In the genomic region with DNA sequence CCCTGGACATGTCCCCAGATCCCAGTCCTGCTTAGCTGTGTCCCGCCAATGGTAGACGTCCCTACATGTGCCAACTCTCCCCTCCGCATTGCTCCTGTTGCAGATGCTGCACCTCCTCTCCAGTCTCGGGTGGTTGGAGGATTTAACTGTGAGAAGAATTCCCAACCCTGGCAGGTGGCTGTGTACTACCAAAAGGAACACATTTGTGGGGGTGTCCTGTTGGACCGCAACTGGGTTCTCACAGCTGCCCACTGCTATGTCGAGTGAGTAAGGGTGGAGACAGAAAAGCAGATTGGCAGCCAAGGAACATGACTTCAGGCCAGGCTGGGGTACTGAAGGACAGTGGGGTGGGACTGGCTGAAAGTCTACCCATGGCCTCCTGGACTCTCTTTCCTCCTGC, we compare ENCODE assay signal across 30 mouse cellular contexts. TPM values are rescaled to one million over a fixed set of nuclear protein-coding genes. Genes with fewer than 3 reads are reported as not detected.
A peak's percentile ranks its signal among the peaks of the same experiment; 100 is the strongest.
DNase-seq lines count a peak whose midpoint lies in the region.
"Not testable (repeated sequence)": the region's sequence is repeated elsewhere in the genome, so short reads cannot be mapped to it uniquely, and the experiment has no call there.
"Had no signal": no experiment of that assay in that cellular context is flagged by ENCODE, and none has a peak within 500 bp of the region (broad histone marks: within the 10 kb centered on the region; RNA-seq: fewer than 3 reads in every experiment).

No protein-coding gene starts in this region.

- intact Hi-C loops in left cerebral cortex, postnatal 25 days (cut with DNase I), result not testable (repeated sequence)

- DNase-seq in frontal cortex, adult 2 months (ENCODE audit: extremely low spot score in 1 of 2, low spot score in 1 of 2), result peak; percentile 4 to 34
- DNase-seq in heart, adult 18-20 months, result peak; percentile 10 to 25
- DNase-seq in left cerebral cortex, adult 11 months (ENCODE audit: low spot score), result peak; percentile 0
- peak; percentile 11 to 60 for DNase-seq in left cerebral cortex, postnatal 25 days (ENCODE audit: low spot score in 2 of 2)
- DNase-seq in right cerebral cortex, adult 2 months (ENCODE audit: low spot score in 2 of 2), result peak; percentile 10 to 25
- DNase-seq in telencephalon, adult 2 months (ENCODE audit: low read depth, low spot score), result peak; percentile 16

RNA-seq across cellular contexts. Expression of a gene that starts 2.7 kb away (rescaled TPM):
- not detected in 2 replicates for polyA plus RNA-seq in frontal cortex, adult 2 months (2012; rRNA removed)
- 1 to 10 TPM; 2.8 to 4.1 TPM for total RNA-seq in heart, adult 18-20 months (2021)
- total RNA-seq in left cerebral cortex, postnatal 25 days (2021), result not detected
- total RNA-seq: adrenal gland, adult 2 months; adrenal gland, postnatal 14 days; adrenal gland, postnatal 4 days; hematopoietic stem cell, adult 5-6 weeks; MEL had no signal
- polyA plus RNA-seq: adrenal gland, adult 2 months; brain, embryonic 14.5 days; C2C12; CD4-positive, CD25-positive, alpha-beta regulatory T cell, adult 4 months; cortical plate, adult 2 months; embryonic facial prominence, embryonic 10.5 days; embryonic facial prominence, embryonic 13.5 days; erythroblast, embryonic 14.5 days; forebrain, embryonic 12.5 days; forebrain, embryonic 15.5 days; heart, embryonic 11.5 days; heart, embryonic 14.5 days; heart, postnatal 0 days; hindbrain, embryonic 12.5 days; hindbrain, embryonic 15.5 days had no signal

RNA-seq across cellular contexts. Expression of a gene that starts 19.0 kb away (rescaled TPM):
- not detected in 2 replicates for polyA plus RNA-seq in frontal cortex, adult 2 months (2012; rRNA removed)
- not detected for total RNA-seq in heart, adult 18-20 months (2021)
- total RNA-seq in left cerebral cortex, postnatal 25 days (2021), result not detected
- total RNA-seq: adrenal gland, adult 2 months; adrenal gland, postnatal 14 days; gastrocnemius, adult 8-10 months; gastrocnemius, postnatal 25 days; heart, adult 8-10 months; heart, postnatal 25 days; hematopoietic stem cell, adult 5-6 weeks; MEL had no signal
- polyA plus RNA-seq: adrenal gland, adult 2 months; brain, embryonic 14.5 days; C2C12; CD4-positive, CD25-positive, alpha-beta regulatory T cell, adult 4 months; cortical plate, adult 2 months; embryonic facial prominence, embryonic 10.5 days; embryonic facial prominence, embryonic 13.5 days; erythroblast, embryonic 14.5 days; forebrain, embryonic 12.5 days; forebrain, embryonic 15.5 days; heart, embryonic 11.5 days; heart, embryonic 14.5 days; heart, postnatal 0 days; hindbrain, embryonic 12.5 days; hindbrain, embryonic 15.5 days had no signal

RNA-seq across cellular contexts. Expression of a gene that starts 37.4 kb away (rescaled TPM):
- 0.18 TPM in 1 of 2 replicates, not detected in the other for polyA plus RNA-seq in frontal cortex, adult 2 months (2012; rRNA removed)
- total RNA-seq in heart, adult 18-20 months (2021), result not detected
- not detected for total RNA-seq in left cerebral cortex, postnatal 25 days (2021)
- total RNA-seq: adrenal gland, adult 2 months; adrenal gland, postnatal 14 days; adrenal gland, postnatal 4 days; gastrocnemius, adult 8-10 months; gastrocnemius, postnatal 25 days; heart, adult 8-10 months; heart, postnatal 25 days; hematopoietic stem cell, adult 5-6 weeks; MEL had no signal
- polyA plus RNA-seq: adrenal gland, adult 2 months; C2C12; cortical plate, adult 2 months; embryonic facial prominence, embryonic 10.5 days; embryonic facial prominence, embryonic 13.5 days; erythroblast, embryonic 14.5 days; forebrain, embryonic 12.5 days; forebrain, embryonic 15.5 days; heart, embryonic 11.5 days; heart, embryonic 14.5 days; heart, postnatal 0 days; hindbrain, embryonic 12.5 days; hindbrain, embryonic 15.5 days had no signal

RNA-seq across cellular contexts. Expression of a gene that starts 38.8 kb away (rescaled TPM):
- polyA plus RNA-seq in frontal cortex, adult 2 months (2012; rRNA removed), result not detected in 2 replicates
- not detected for total RNA-seq in heart, adult 18-20 months (2021)
- not detected for total RNA-seq in left cerebral cortex, postnatal 25 days (2021)
- total RNA-seq: adrenal gland, adult 2 months; adrenal gland, postnatal 14 days; adrenal gland, postnatal 4 days; gastrocnemius, adult 8-10 months; gastrocnemius, postnatal 25 days; heart, adult 8-10 months; heart, postnatal 25 days; hematopoietic stem cell, adult 5-6 weeks; MEL had no signal
- polyA plus RNA-seq: adrenal gland, adult 2 months; brain, embryonic 14.5 days; C2C12; CD4-positive, CD25-positive, alpha-beta regulatory T cell, adult 4 months; cortical plate, adult 2 months; embryonic facial prominence, embryonic 10.5 days; embryonic facial prominence, embryonic 13.5 days; erythroblast, embryonic 14.5 days; forebrain, embryonic 12.5 days; forebrain, embryonic 15.5 days; gonadal fat pad, adult 2 months; heart, embryonic 11.5 days; heart, embryonic 14.5 days; heart, postnatal 0 days; hindbrain, embryonic 12.5 days; hindbrain, embryonic 15.5 days had no signal

RNA-seq across cellular contexts. Expression of a gene that starts 48.1 kb away (rescaled TPM):
- polyA plus RNA-seq in frontal cortex, adult 2 months (2012; rRNA removed), result not detected in 2 replicates
- total RNA-seq in heart, adult 18-20 months (2021), result not detected
- total RNA-seq in left cerebral cortex, postnatal 25 days (2021), result not detected
- total RNA-seq: adrenal gland, adult 2 months; adrenal gland, postnatal 14 days; adrenal gland, postnatal 4 days; gastrocnemius, adult 8-10 months; gastrocnemius, postnatal 25 days; heart, adult 8-10 months; heart, postnatal 25 days; hematopoietic stem cell, adult 5-6 weeks; MEL had no signal
- polyA plus RNA-seq: adrenal gland, adult 2 months; brain, embryonic 14.5 days; C2C12; CD4-positive, CD25-positive, alpha-beta regulatory T cell, adult 4 months; cortical plate, adult 2 months; embryonic facial prominence, embryonic 10.5 days; embryonic facial prominence, embryonic 13.5 days; erythroblast, embryonic 14.5 days; forebrain, embryonic 12.5 days; forebrain, embryonic 15.5 days; gonadal fat pad, adult 2 months; heart, embryonic 11.5 days; heart, embryonic 14.5 days; heart, postnatal 0 days; hindbrain, embryonic 12.5 days; hindbrain, embryonic 15.5 days had no signal

Comparison
In these comparisons a context has a peak if more than half of its experiments do, and no peak if none do; other contexts are left out.
1. Peak in every context shown above with its lines: DNase-seq.